Mouse (Mus musculus): ENCODE measurements around the gene Loxl1.
A peak's percentile ranks its signal among the peaks of the same experiment; 100 is the strongest.

Gene Loxl1

DNA sequence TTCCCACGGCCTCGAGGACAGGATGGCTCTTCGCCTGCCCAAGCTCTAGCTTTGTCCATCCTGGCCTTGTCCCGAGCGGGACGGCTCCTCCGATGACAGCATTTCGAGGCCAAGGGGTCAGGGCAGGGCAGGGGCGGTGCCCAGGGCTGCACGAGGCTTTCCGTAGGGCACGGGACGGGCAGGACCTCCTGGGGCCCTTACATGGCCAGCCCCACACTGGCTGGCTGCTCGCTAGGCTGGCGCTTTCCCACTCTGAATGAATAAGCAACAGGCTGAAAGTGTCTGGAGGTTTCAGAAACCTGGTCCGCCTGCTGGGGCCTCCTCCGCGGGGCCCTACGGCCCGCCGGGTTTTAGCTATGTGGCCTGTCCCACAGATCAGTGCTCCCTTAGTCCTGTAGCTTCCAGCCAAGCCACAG, at the start of gene Loxl1:
Gene Loxl1 (minus strand): TSS at position 243 of the 416 bp plus-strand sequence.
- no peak for DNase-seq (ENCODE audit: low spot score in 2 of 2)

DNA sequence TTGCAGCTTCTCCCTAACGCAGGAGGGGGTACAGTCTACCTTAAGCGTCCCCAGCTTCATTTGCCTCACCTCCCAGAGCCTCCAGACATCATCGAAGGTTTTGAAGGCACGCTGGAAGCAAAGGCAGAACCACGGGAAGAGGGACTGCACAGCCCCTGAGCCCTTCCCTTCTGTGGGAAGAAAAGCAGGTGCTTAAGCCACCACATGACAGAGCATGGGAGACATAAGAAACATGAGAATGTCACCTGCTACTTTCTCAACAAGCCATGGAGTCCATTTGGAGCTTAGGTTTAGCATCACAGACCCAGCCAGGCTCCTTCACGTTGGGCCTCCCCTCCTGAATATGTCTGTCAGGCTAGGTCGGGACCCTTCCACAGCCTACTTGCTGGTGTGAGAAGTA, 49.0 kb upstream of the Loxl1 start:
- no peak for DNase-seq (ENCODE audit: low spot score in 2 of 2)

DNA sequence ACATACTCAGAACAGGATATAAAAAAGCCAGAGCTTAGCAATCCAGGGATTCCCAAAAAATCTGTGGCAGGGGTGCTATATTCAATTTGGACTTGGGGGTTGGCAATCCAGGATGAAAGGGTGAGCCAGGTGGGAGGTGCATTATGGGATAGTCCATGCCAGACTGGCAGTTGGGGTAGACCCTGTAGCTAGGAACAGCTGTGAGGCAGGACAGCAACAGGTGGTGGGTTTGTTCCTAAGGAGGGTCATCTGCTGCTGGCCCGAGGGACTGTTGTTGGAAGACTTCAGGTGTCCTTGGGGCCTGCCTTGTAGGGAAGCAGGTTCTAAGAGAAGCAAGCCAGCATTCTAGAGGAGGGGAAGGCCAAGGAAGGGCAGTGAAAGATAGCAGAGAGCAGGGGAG, 48.4 kb upstream of the Loxl1 start:
- DNase-seq (ENCODE audit: low spot score in 2 of 2): no peak

DNA sequence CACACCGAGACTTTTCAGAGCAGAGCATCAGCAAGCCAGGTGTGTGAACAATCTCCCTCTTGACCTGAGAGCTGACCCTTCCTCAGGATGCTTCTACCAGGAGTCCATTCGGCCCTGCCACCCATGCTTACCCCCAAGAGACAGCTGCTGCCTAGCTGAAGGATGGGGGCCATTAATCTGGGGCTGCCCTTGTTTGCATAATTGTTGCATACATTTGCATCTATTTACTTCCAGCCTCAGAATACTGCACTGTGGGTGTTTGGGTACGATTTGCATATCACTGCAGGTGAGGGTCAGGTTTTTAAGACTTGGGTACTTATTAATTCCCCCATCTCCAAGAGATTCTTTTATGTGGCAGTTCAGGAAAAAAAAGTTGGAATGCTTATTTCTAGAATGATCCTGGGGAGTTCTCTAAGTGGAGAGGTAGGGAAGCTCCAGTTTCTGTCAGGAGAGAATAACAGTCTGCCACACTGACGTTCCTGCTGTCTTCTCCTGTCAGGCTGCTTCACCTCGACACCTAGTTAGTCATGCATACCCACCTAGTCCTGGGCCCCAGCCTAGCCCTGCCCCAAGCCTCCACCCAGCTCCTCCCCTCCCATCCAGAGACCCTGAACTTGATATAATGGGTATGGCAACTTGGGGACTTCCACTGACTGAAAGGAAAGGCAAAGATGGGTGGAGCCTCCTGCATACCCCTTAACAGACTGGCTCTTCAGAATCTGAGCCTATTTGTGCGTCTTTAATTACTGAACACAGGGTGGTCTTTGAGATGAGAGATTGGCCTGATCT, 42.5 kb upstream of the Loxl1 start:
- no peak for DNase-seq (ENCODE audit: low spot score in 2 of 2)

DNA sequence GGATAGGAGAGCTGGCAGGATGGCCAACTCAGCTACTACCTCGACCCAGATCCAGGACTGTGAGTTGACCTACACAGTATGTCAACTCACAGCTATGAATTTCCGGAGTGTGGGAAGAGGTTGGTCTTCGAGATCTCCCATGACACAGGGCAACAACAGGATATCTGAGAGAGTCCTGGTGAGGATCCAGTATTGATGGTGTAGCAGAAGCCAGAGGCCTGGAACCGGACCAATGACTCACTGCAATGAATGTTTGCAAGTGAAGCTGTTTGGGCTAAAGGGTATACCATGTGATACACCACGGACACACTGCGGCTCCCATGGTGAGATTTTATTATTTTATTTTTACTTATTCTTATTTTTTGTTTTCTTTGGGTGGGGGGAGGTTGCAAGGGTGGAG, 41.7 kb upstream of the Loxl1 start:
- no peak for DNase-seq (ENCODE audit: low spot score in 2 of 2)

DNA sequence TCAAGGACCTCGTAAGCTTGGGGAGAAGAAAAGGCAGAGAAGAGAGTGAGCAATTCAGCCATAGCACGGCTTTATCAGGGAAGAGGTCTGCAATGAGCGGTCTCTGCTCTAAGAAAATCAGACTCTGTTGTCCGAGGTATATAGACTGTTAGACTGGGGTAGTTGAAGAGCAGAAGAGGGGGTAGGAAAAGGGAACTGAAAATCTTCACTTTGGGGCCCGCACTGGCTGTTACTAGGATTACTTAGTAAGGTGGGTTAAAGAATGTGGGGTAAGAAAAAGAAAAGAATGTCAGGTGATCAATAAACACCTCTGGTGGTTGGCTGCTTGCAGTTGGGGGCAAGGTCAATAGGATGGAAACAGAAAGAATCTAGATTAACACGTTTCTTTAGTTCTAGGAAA, 40.2 kb upstream of the Loxl1 start:
- DNase-seq (ENCODE audit: low spot score in 2 of 2): no peak

DNA sequence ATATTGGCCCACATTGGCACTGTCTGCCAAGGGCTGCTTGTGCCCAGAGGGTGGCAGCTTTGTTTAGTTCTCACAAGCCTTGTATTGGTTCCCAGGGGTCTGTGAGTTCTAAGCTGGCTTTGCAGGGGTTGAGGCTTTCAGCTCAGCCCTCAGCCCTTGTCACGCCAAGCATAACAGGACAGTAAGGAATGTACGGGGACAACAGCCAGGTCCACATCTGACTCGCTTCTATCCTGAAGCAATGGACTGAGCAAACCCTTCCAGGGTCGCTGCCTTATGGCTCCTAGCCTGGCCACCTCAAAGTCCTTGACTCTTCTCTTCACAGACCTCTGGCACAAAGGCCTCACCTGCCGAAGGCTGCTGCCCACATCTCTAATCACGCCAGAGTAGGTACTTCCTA, 34.8 kb upstream of the Loxl1 start:
- no peak for DNase-seq (ENCODE audit: low spot score in 2 of 2)

DNA sequence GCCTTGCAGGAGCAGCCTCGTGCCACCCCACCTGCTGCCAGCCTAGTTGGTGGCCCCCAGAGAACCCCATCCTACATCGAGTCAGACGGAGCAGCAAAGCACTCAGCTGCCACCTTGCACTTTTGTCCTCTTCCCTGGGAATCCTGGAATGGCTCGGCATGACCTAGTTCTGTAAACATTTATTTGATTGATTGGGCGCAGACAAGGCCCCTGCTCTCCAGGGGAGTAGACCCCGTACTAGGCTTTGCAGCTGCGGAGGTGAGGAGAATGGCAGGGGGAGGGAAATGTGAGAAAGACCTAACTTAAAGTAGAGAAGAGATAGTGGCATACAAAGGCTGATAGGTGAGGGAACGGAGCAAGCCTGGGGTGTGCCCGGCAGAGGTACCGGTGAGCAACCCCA, 33.5 kb upstream of the Loxl1 start:
- no peak for DNase-seq (ENCODE audit: low spot score in 2 of 2)

DNA sequence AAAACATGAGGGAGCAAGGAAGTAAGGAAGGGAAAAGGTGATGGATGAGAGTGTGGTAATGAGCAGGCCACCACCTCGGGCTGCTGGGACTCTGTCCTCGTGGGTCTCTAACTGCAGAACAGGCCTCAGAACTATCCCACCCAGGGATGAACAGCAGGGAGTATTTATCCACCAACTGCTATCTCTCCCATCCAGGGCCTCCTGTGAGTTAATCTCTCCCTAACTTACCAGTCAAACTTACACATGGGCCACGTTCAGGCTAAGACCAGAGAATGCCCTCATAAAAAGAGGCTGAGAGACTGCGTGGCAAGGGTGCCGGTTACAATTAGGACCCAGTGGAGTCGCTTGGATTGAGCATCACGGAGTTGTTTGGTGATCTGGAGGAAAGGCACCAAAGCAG, 33.0 kb upstream of the Loxl1 start:
- DNase-seq (ENCODE audit: low spot score in 2 of 2): no peak

DNA sequence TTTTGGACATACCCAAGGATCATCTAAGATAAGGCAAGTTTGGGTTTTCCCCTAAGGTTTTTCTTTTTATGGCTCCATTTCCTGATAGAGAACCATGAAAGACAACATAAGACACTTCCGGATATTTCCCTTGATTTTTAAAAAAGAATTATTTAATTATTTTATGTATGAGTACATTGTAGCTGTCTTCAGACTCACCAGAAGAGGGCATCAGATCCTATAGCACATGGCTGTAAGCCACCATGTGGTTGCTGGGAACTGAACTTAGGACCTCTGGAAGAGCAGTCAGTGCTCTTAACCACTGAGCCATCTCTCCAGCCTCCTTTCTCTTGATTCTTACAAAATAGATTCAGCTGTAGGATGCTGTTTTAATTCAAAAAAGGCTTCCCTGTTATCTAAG, 28.8 kb upstream of the Loxl1 start:
- no peak for DNase-seq (ENCODE audit: low spot score in 2 of 2)

DNA sequence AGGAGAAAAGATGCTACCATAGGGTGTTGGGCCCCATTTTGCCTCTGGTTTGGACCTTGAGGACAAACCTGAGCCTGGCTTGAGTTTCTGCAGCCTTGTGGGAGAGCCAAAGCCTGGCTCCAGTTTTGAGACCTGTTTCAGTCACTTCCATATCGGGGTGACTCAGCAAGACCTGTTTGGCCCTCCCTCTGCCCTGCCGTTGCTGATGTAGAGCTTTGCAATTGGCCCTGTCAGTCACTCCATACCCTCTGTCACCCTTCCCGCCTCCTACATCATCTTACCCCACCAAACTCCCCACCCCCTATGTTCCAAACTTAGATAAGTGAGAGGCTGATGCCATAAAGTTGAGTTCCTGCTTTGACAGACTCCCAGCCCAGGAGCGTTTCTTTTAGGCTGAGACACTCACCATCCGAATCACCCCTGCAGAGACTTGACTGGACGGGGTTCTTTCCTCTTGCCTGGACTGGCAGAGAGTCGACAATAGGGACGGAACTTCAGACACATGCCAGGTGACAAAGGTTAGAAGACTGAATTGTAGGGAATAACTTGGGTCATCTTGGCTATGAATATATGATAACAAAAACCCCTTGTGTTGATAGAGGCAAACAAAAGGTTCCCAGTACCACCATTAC, 23.8 kb upstream of the Loxl1 start:
- DNase-seq (ENCODE audit: low spot score in 2 of 2): no peak

DNA sequence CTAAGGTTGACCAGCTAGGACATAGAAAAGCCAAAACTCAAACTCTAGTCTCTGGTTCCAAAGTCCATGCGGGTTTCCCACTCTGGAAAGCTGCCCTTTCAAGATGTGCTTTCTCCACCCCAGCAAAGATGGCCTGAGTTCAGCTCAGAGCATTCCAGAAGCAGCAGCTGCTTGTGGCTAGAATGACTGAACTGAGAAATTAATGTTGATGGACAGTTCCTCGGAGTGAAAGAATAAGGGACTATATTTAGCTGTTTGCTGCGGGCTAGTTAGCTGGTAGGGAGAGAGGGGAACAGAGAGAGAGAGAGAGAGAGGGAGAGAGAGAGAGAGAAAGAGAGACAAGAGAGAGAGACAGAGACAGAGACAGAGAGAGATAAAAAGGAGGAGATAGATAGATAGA, 18.3 kb upstream of the Loxl1 start:
- no peak for DNase-seq (ENCODE audit: low spot score in 2 of 2)

DNA sequence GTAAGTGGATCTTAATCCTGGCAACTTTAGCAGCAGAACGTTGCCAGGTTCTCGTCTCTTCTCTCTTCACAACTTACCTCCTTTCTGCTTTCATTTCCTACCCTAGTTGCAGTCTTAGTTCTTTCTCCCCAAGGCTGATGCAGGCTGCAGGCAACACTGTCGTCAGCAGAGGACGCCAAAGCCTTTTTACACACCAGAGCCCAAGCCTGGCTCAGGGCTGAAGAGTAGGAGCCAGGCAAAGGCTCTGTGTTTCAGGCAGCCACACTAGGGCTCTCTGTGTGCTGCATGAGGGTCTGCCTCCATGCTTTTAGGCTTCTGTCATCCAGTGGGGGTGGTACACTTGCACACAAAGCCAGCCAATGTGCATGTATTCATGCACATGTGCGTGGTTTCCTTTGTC, 17.3 kb upstream of the Loxl1 start:
- peak; percentile 76 to 80 for DNase-seq (ENCODE audit: low spot score in 2 of 2)

DNA sequence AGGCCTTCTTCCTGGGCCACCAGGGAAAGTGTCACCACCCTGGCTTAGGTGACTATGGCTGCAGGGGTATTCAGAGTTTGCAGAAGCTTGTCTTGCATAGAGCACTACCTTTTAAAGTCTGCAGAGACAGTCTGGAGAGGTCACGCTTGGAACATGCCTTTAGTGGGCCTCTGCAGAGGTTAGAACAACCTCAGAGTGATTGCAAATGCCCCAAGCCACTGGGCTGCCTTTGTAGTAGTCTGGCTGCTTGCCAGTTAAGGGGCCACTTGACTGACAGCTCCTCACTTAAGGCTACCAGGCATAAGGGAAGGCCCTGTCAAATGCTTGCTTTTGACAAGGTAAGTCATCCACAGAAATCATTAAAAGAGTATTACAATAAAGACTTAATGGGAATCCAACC, 14.4 kb upstream of the Loxl1 start:
- DNase-seq (ENCODE audit: low spot score in 2 of 2): no peak

DNA sequence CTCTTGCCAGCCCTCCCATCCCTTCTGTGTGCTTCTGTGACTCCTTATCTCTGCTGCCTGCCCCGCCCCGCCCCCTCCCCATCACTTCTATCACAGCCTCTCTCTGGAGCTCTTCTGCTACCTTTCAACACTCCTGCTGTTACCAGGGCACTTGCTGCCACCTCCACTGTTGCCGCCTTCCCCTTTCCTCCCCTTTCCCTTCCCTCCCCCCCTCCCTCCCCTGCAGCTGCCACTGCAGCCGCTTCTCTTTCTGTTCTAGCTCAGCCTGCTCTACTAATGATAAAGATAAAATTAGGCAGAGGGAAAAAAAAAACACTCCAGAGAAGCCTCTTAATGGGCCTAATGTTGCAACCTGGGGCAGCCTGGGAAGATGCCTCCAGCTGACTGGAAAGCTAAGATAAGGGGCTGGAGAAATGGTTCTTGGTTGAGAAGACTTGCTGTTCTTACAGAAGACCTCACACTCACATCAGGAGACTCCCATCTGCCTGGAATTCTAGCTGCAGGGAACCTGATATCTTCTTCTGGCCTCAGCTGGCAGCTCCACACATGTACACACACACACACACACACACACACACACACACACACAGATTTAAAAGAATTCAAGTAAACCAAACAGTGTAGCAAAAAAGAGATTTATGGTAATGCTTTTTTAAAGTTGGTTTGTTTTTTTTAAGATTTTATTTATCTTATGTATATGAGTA, 13.6 kb upstream of the Loxl1 start:
- no peak for DNase-seq (ENCODE audit: low spot score in 2 of 2)

DNA sequence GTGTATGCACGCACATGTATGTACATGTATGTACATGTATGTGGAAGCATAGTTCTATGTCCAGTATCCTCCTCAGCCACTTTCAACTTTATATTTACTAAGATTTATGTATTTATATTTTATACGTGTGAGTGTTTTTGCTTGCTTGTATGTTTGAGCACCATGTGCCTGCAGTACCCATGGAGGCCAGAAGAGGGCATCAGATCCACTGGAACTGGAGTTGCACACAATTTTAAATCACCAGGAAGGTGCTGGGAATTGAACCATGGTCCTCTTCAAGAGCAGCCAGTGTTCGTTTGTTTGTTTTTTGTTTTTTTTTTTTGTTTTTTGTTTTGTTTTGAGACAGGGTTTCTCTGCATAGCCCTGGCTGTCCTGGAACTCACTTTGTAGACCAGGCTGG, 8.7 kb upstream of the Loxl1 start:
- DNase-seq (ENCODE audit: low spot score in 2 of 2): no peak

DNA sequence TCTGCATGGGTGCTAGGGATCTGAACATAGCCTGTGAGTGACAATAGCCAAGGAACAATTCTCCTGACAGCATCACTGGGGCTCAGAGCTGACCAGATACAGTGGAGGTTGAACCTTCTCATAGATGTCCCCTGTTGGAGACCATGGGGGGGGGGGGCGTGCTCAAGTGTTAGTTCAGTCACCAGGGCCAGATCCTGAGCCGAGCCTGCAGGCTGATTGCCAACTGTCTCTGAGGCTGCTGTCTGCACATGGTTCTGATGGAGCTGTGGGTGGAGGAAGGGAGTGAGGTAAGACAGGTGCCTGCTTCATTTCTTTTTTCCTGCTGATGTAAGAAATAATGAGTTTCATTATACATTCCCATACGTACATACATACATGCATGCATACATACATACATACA, 5.3 kb upstream of the Loxl1 start:
- no peak for DNase-seq (ENCODE audit: low spot score in 2 of 2)

DNA sequence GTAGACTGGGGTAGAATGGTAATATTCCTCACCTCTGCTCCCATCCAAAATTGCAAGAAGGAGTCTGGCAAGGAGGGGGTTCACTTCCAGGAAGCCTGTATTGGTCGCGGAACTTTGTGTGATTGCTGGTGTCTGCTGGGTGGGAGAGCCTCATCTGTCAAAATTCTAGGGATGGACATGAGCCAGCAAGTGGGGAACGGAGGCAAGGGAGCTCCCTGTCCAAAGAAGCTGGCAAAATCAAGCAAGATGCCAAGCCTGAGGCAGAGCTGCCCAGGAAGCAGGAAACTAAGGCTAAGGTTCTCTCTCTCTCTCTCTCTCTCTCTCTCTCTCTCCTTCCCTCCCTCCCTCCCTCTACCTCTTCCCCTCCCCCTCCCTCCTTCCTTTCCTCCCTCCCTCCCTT, 4.4 kb upstream of the Loxl1 start:
- no peak for DNase-seq (ENCODE audit: low spot score in 2 of 2)

DNA sequence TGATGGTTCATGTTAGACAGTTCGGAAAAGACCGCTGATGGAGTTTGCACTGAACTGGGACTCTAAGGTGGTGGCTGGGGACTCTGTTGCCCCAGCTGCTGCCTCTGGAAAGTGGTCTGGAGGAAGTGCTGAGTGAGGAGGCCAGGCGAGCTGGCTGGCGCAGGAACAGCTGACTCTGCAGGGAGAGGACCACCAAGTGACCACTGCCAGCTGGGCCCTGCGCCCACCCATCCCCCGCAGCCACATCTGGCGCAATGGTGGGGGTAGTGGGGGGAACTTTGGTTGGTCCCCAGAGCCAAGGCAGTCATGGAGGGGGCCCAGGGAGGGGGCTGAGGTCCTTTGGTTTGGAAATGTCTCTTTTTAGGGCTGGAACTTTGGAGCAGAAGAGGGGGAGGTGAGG, 3.8 kb upstream of the Loxl1 start:
- no peak for DNase-seq (ENCODE audit: low spot score in 2 of 2)

DNA sequence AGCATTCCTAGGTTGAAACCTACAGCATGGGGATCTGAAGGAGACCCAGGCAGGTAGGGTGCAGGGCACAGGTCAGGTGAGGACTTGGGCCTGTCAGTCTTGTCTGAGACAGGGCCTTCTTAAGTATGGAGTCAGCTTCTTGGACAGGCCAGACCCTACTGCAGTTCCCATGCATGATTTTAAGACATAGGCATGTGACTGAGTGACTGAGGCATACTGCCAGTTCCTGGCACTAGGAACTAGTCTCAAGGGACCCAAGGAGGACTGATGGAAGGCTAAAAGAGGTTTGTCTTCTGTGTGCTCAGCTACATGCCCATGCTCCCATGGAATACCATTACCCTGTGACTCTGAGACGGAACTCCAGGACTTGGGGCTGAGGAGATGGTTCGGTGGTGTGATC, 2.9 kb upstream of the Loxl1 start:
- no peak for DNase-seq (ENCODE audit: low spot score in 2 of 2)

DNA sequence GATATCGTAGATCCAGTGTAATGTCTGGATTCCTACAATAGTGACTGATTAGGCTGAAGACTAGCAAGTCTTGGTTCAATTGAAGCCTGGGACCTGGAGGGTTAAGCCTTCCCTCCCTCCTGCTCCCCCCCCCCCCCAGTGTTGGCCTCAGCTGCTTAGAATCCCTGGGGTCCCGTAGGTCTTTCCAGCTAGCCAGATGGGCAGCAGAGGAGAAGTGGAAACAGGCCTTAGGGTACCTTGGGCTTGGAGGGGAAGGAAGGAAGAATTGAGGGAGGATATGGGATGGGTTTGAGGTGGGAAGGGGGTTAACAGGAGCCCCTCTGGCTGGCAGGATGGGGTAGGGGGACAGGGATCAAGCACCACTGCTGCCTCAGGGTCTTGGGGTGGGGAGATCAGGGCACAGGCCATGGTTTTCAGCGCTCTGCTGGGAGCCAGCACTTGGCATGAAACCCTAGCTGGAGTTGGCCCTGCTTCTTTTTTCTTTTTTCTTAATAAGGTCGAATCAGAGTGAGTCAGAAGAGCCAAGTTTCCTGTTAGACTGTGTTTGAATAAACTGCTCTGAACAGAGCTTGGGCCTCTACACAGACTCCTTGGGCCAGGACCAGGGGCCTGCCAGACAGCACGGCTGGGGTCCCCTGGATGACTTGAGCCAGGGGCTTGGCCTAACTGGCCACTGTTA, 1.8 kb upstream of the Loxl1 start:
- DNase-seq (ENCODE audit: low spot score in 2 of 2): no peak

DNA sequence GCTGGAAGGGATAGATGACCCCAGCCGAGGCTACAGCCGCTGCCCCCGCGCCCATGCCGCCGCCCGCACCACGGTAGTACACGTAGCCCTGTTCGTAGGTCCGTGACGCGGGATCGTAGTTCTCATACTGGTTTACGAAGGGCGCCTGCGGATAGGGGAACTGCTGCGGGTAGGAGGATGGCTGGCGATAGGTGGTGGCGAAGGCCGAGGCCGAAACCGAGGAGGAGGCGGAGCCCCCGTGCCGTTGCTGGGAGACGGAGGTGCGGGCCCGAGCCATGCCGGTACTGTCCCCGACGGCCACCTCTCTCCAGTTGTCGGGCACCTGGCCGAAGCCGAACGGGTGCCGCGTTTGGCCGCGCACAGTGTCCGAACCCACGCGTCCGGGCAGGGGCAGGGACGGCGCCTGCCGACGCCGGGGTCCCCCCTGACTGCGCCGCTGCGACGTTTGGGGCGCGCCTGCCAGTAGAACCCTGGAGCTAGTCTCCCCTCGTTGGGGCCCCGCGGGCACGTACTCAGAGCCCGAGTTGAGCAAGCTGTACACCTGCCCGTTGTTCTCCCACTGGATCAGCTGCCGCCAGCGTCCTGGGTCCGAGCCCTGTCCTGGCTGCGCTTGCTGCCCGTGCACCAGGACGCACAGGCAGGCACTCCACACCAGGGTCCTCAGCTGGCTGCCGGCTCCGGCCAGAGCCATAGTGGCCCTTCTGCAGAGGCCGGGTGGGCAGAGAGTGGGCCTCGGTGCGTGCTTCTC, 616 bp downstream of the Loxl1 start:
- no peak for DNase-seq (ENCODE audit: low spot score in 2 of 2)

All from right cerebral cortex, adult 2 months (tissue).